Mouse (Mus musculus) lung, embryonic 16.5 days (tissue): ENCODE results near the gene Brwd1. TPM values are rescaled to one million over a fixed set of nuclear protein-coding genes. Genes with fewer than 3 reads are reported as not detected.
A peak's percentile ranks its signal among the peaks of the same experiment; 100 is the strongest.
"Not testable (repeated sequence)": the region's sequence is repeated elsewhere in the genome, so short reads cannot be mapped to it uniquely, and the experiment has no call there.

Experiments
- ATAC-seq: fragments of 200-750 bp; cut with Nextera tagmentation; 2 replicates; pipeline ENCODE4 v1.8.0; 2017; ENCODE audit warnings: low read depth, mild to moderate bottlenecking, moderate library complexity
- H3K27ac ChIP-seq: fragments of 300-500 bp; sonication (generic); 2 replicates; pipeline ENCODE4 v1.5.1; 2014; ENCODE audit warnings: mild to moderate bottlenecking, control low read depth, low read length
- H3K27me3 ChIP-seq: fragments of 300-500 bp; sonication (generic); 2 replicates; pipeline ENCODE4 v1.6.1; 2014; ENCODE audit warnings: low read depth, low read length, mixed read lengths; ENCODE audit not compliant: control insufficient read depth, insufficient read depth
- H3K36me3 ChIP-seq: fragments of 300-500 bp; sonication (generic); 2 replicates; pipeline ENCODE4 v1.6.1; 2014; ENCODE audit warnings: low read length; ENCODE audit not compliant: control insufficient read depth, insufficient read depth
- H3K4me1 ChIP-seq: fragments of 300-500 bp; sonication (generic); replicated peaks from 2 replicates; pipeline ENCODE4 v1.6.1; 2014; ENCODE audit warnings: low read length, mixed read lengths; ENCODE audit not compliant: control insufficient read depth, insufficient read depth
- H3K4me2 ChIP-seq: fragments of 300-500 bp; sonication (generic); 2 replicates; pipeline ENCODE4 v1.6.1; 2014; ENCODE audit warnings: low read depth, low read length, control low read depth
- H3K4me3 ChIP-seq: fragments of 300-500 bp; sonication (generic); 2 replicates; pipeline ENCODE4 v1.5.1; 2014; ENCODE audit warnings: mild to moderate bottlenecking, low read length, control low read depth
- H3K9ac ChIP-seq: fragments of 300-500 bp; sonication (generic); 2 replicates; pipeline ENCODE4 v1.6.1; 2014; ENCODE audit warnings: low read length, control low read depth
- H3K9me3 ChIP-seq: fragments of 300-500 bp; sonication (generic); 2 replicates; pipeline ENCODE4 v1.6.1; 2016; ENCODE audit warnings: low read length; ENCODE audit not compliant: control insufficient read depth
- WGBS: fragments of 180-500 bp; shearing (Covaris S2); extraction: QIAGEN DNeasy Blood & Tissue Kit; methylation state at CpG from one replicate; pipeline ENCODE4 v1.1.7; 2014; 5-methylcytosine and 5-hydroxymethylcytosine counted together
- polyA plus RNA-seq: library from polyadenylated mRNA; unstranded; fragments of >200 nt; fragmentation: Nextera tagmentation; extraction: Ambion mirVana; gene quantifications from 2 replicates; pipeline ENCODE4 v1.2.1, GENCODE M21; 2015

Gene Brwd1
- polyA plus RNA-seq, 1 experiment from 2014 or later, result 69.7 TPM

GRCm38 (mm10) chr16:95970841-95971240, 111.5 kb downstream of the Brwd1 start:
- Histone ChIP-seq H3K9me3 (peaks cover 2% of the 10 kb centered on the region; the same call in 1 of the 2 replicates), H3K4me1 (peaks cover 2% of the 10 kb centered on the region; the same call in 1 of the 2 replicates), H3K27ac (no peak overlapping the region), H3K36me3 (no peaks in the 10 kb centered on the region), H3K9ac (no peak overlapping the region), H3K4me3 (no peak overlapping the region), H3K4me2 (no peak overlapping the region), H3K27me3 (no peaks in the 10 kb centered on the region)
- ATAC-seq, result no peak
- 72% methylated on average over 2 of the region's 2 CpGs for WGBS

- Histone ChIP-seq H3K27ac (no peak overlapping the region), H3K4me1 (peaks cover 7% of the 10 kb centered on the region; the same call in 1 of the 2 replicates), H3K36me3 (no peaks in the 10 kb centered on the region), H3K4me2 (no peak overlapping the region), H3K27me3 (no peaks in the 10 kb centered on the region), H3K9me3 (no peaks in the 10 kb centered on the region), H3K4me3 (no peak overlapping the region), H3K9ac (no peak overlapping the region)
- WGBS, result 42% methylated on average over 11 of the region's 11 CpGs
- ATAC-seq, result no peak
Observed at GRCm38 (mm10) chr16:95967455-95967854, 114.9 kb downstream of the Brwd1 start.

GRCm38 (mm10) chr16:95964427-95965023, 117.8 kb downstream of the Brwd1 start:
- Histone ChIP-seq H3K4me3 (no peak overlapping the region), H3K27me3 (no peaks in the 10 kb centered on the region), H3K9ac (no peak overlapping the region), H3K36me3 (no peaks in the 10 kb centered on the region), H3K9me3 (no peaks in the 10 kb centered on the region), H3K4me1 (peaks cover 7% of the 10 kb centered on the region; the same call in 1 of the 2 replicates), H3K27ac (peak overlapping the region; percentile 0; the same call in 1 of the 2 replicates), H3K4me2 (0 out of 2 replicates have a peak overlapping the region, but pooled peaks have one; percentile 3)
- peak; percentile 72 for ATAC-seq
- 39% methylated on average over 11 of the region's 11 CpGs for WGBS

- H3K9ac ChIP-seq, ATAC-seq, H3K9me3 ChIP-seq, H3K27ac ChIP-seq, H3K27me3 ChIP-seq, H3K36me3 ChIP-seq, H3K4me2 ChIP-seq, H3K4me1 ChIP-seq, H3K4me3 ChIP-seq: not testable (repeated sequence)
- 76% methylated on average over 1 of the region's 1 CpGs for WGBS
Observed at GRCm38 (mm10) chr16:95961484-95961883, 120.8 kb downstream of the Brwd1 start.

GRCm38 (mm10) chr16:95960689-95961088, 121.6 kb downstream of the Brwd1 start:
- H3K27ac ChIP-seq, ATAC-seq, H3K9me3 ChIP-seq, H3K9ac ChIP-seq, H3K4me1 ChIP-seq, H3K27me3 ChIP-seq, H3K36me3 ChIP-seq, H3K4me2 ChIP-seq, H3K4me3 ChIP-seq: not testable (repeated sequence)
- 96% methylated on average over 2 of the region's 2 CpGs for WGBS

- Histone ChIP-seq H3K27me3 (no peaks in the 10 kb centered on the region), H3K4me3 (no peak overlapping the region), H3K36me3 (no peaks in the 10 kb centered on the region), H3K4me1 (no peaks in the 10 kb centered on the region), H3K9ac (no peak overlapping the region), H3K27ac (no peak overlapping the region), H3K9me3 (no peaks in the 10 kb centered on the region), H3K4me2 (no peak overlapping the region)
- no peak for ATAC-seq
- WGBS, result 69% methylated on average over 8 of the region's 8 CpGs
Observed at GRCm38 (mm10) chr16:95958080-95958479, 124.2 kb downstream of the Brwd1 start.

- Histone ChIP-seq H3K27ac (no peak overlapping the region), H3K4me3 (no peak overlapping the region), H3K4me2 (no peak overlapping the region), H3K36me3 (no peaks in the 10 kb centered on the region), H3K9ac (no peak overlapping the region), H3K27me3 (no peaks in the 10 kb centered on the region), H3K9me3 (no peaks in the 10 kb centered on the region), H3K4me1 (no peaks in the 10 kb centered on the region)
- 50% methylated on average over 5 of the region's 5 CpGs for WGBS
- no peak for ATAC-seq
Observed at GRCm38 (mm10) chr16:95956618-95957017, 125.7 kb downstream of the Brwd1 start.

- H3K27me3 ChIP-seq, result no peaks in the 10 kb centered on the region
- no peak overlapping the region for H3K9ac ChIP-seq
- H3K4me3 ChIP-seq, result no peak overlapping the region
- no peaks in the 10 kb centered on the region for H3K9me3 ChIP-seq
- no peaks in the 10 kb centered on the region for H3K4me1 ChIP-seq
- no peak overlapping the region for H3K27ac ChIP-seq
- no peak overlapping the region for H3K4me2 ChIP-seq
- 72% methylated on average over 5 of the region's 5 CpGs for WGBS
- ATAC-seq, result no peak
- no peaks in the 10 kb centered on the region for H3K36me3 ChIP-seq
Observed at GRCm38 (mm10) chr16:95955716-95956346, 126.5 kb downstream of the Brwd1 start.

- H3K4me3 ChIP-seq, result no peak overlapping the region
- H3K27me3 ChIP-seq, result no peaks in the 10 kb centered on the region
- ATAC-seq, result no peak
- no peak overlapping the region for H3K4me2 ChIP-seq
- no peak overlapping the region for H3K9ac ChIP-seq
- H3K4me1 ChIP-seq, result no peaks in the 10 kb centered on the region
- no peaks in the 10 kb centered on the region for H3K36me3 ChIP-seq
- 83% methylated on average over 3 of the region's 3 CpGs for WGBS
- H3K27ac ChIP-seq, result no peak overlapping the region
- H3K9me3 ChIP-seq, result no peaks in the 10 kb centered on the region
Observed at GRCm38 (mm10) chr16:95954341-95954740, 128.0 kb downstream of the Brwd1 start.
